Mouse (Mus musculus): ENCODE results near the gene Ids. TPM values are rescaled to one million over a fixed set of nuclear protein-coding genes. Genes with fewer than 3 reads are reported as not detected.
A peak's percentile ranks its signal among the peaks of the same experiment; 100 is the strongest.
"Not testable (repeated sequence)": the region's sequence is repeated elsewhere in the genome, so short reads cannot be mapped to it uniquely, and the experiment has no call there.

Ids gene
- 19.6 and 19.8 TPM in 2 replicates for polyA plus RNA-seq (2014; fragmentation: Nextera tagmentation; extraction: Ambion mirVana)

GRCm38 (mm10) chrX:70364661-70365613 is at the start of gene Ids:
Gene Ids (minus strand): TSS chrX:70365084.
- peak; percentile 97 for ATAC-seq (ENCODE audit: low FRiP score)
- Histone ChIP-seq H3K4me2 (replicated peaks) (peak within 1 kb of the TSS; percentile 64), H3K4me3 (replicated peaks; ENCODE audit: low read length) (peak within 1 kb of the TSS; percentile 50), H3K9ac (peak within 1 kb of the TSS; percentile 64), H3K27me3 (ENCODE audit: control insufficient read depth, insufficient read depth, low read length) (no peaks in the 10 kb centered on the region), H3K9me3 (ENCODE audit: control insufficient read depth, low read length) (no peaks in the 10 kb centered on the region), H3K36me3 (replicated peaks; ENCODE audit: control insufficient read depth, insufficient read depth) (peaks cover 9% of the 10 kb centered on the region), H3K4me1 (replicated peaks; ENCODE audit: control insufficient read depth, insufficient read depth, low read length) (no peaks in the 10 kb centered on the region; the same call in 1 of the 2 replicates), H3K27ac (peak within 1 kb of the TSS; percentile 79)
- DNase-seq (ENCODE audit: low spot score), result peak; percentile 82
- 18% methylated on average over 43 of the region's 45 CpGs for WGBS

- DNase-seq (ENCODE audit: low spot score); H3K9ac ChIP-seq; H3K9me3 ChIP-seq (ENCODE audit: control insufficient read depth, low read length); ATAC-seq (ENCODE audit: low FRiP score); H3K27me3 ChIP-seq (ENCODE audit: control insufficient read depth, insufficient read depth, low read length); H3K27ac ChIP-seq; H3K4me3 ChIP-seq (replicated peaks; ENCODE audit: low read length); H3K36me3 ChIP-seq (replicated peaks; ENCODE audit: control insufficient read depth, insufficient read depth); H3K4me2 ChIP-seq (replicated peaks); H3K4me1 ChIP-seq (replicated peaks; ENCODE audit: control insufficient read depth, insufficient read depth, low read length): not testable (repeated sequence)
Measured at GRCm38 (mm10) chrX:70392636-70393035, 27.8 kb upstream of the Ids start.

GRCm38 (mm10) chrX:70385962-70386351 is 21.1 kb upstream of the Ids start:
- DNase-seq (ENCODE audit: low spot score) (no peak), ATAC-seq (ENCODE audit: low FRiP score) (peak; percentile 67)
- H3K4me3 ChIP-seq (replicated peaks; ENCODE audit: low read length), result peak overlapping the region; percentile 44
- peak overlapping the region; percentile 49 for H3K4me2 ChIP-seq (replicated peaks)
- 15% methylated on average over 11 of the region's 11 CpGs for WGBS
- H3K9ac ChIP-seq, result peak overlapping the region; percentile 53
- H3K36me3 ChIP-seq (replicated peaks; ENCODE audit: control insufficient read depth, insufficient read depth), result no peaks in the 10 kb centered on the region
- H3K9me3 ChIP-seq (ENCODE audit: control insufficient read depth, low read length), result no peaks in the 10 kb centered on the region
- H3K4me1 ChIP-seq (replicated peaks; ENCODE audit: control insufficient read depth, insufficient read depth, low read length), result no peaks in the 10 kb centered on the region
- H3K27ac ChIP-seq, result peak overlapping the region; percentile 78
- no peaks in the 10 kb centered on the region for H3K27me3 ChIP-seq (ENCODE audit: control insufficient read depth, insufficient read depth, low read length)

- peak within 1 kb of the TSS; percentile 78 for H3K27ac ChIP-seq
- WGBS, result 17% methylated on average over 22 of the region's 22 CpGs
- peak; percentile 82 for DNase-seq (ENCODE audit: low spot score)
- H3K4me3 ChIP-seq (replicated peaks; ENCODE audit: low read length), result peak within 1 kb of the TSS; percentile 44
- peak within 1 kb of the TSS; percentile 53 for H3K9ac ChIP-seq
- peak; percentile 94 for ATAC-seq (ENCODE audit: low FRiP score)
- H3K36me3 ChIP-seq (replicated peaks; ENCODE audit: control insufficient read depth, insufficient read depth), result no peaks in the 10 kb centered on the region
- H3K4me1 ChIP-seq (replicated peaks; ENCODE audit: control insufficient read depth, insufficient read depth, low read length), result no peaks in the 10 kb centered on the region
- peak within 1 kb of the TSS; percentile 49 for H3K4me2 ChIP-seq (replicated peaks)
- H3K27me3 ChIP-seq (ENCODE audit: control insufficient read depth, insufficient read depth, low read length), result no peaks in the 10 kb centered on the region
- H3K9me3 ChIP-seq (ENCODE audit: control insufficient read depth, low read length), result no peaks in the 10 kb centered on the region
Measured at GRCm38 (mm10) chrX:70385276-70385961, 20.5 kb upstream of the Ids start, which contains the start of gene 1110012L19Rik. Gene 1110012L19Rik (plus strand): TSS chrX:70385877.

GRCm38 (mm10) chrX:70384917-70385275 is 20.0 kb upstream of the Ids start:
- ATAC-seq (ENCODE audit: low FRiP score) (peak; percentile 36), DNase-seq (ENCODE audit: low spot score) (no peak)
- 55% methylated on average over 3 of the region's 3 CpGs for WGBS
- Histone ChIP-seq H3K27me3 (ENCODE audit: control insufficient read depth, insufficient read depth, low read length) (no peaks in the 10 kb centered on the region), H3K4me2 (replicated peaks) (peak overlapping the region; percentile 49), H3K27ac (no peak overlapping the region), H3K9ac (peak overlapping the region; percentile 53), H3K4me3 (replicated peaks; ENCODE audit: low read length) (peak overlapping the region; percentile 44), H3K4me1 (replicated peaks; ENCODE audit: control insufficient read depth, insufficient read depth, low read length) (no peaks in the 10 kb centered on the region), H3K36me3 (replicated peaks; ENCODE audit: control insufficient read depth, insufficient read depth) (no peaks in the 10 kb centered on the region), H3K9me3 (ENCODE audit: control insufficient read depth, low read length) (no peaks in the 10 kb centered on the region)

- H3K9ac ChIP-seq; H3K4me3 ChIP-seq (replicated peaks; ENCODE audit: low read length); H3K4me1 ChIP-seq (replicated peaks; ENCODE audit: control insufficient read depth, insufficient read depth, low read length); DNase-seq (ENCODE audit: low spot score); H3K27ac ChIP-seq; H3K4me2 ChIP-seq (replicated peaks); H3K36me3 ChIP-seq (replicated peaks; ENCODE audit: control insufficient read depth, insufficient read depth); H3K27me3 ChIP-seq (ENCODE audit: control insufficient read depth, insufficient read depth, low read length); H3K9me3 ChIP-seq (ENCODE audit: control insufficient read depth, low read length): not testable (repeated sequence)
- peak; percentile 70; the same call in 1 of the 2 replicates for ATAC-seq (ENCODE audit: low FRiP score)
- 62% methylated on average over 5 of the region's 6 CpGs for WGBS
Measured at GRCm38 (mm10) chrX:70374469-70375110, 9.7 kb upstream of the Ids start.

- not testable (repeated sequence) for H3K4me3 ChIP-seq (replicated peaks; ENCODE audit: low read length); H3K4me2 ChIP-seq (replicated peaks); H3K36me3 ChIP-seq (replicated peaks; ENCODE audit: control insufficient read depth, insufficient read depth); H3K4me1 ChIP-seq (replicated peaks; ENCODE audit: control insufficient read depth, insufficient read depth, low read length); H3K27ac ChIP-seq; H3K9me3 ChIP-seq (ENCODE audit: control insufficient read depth, low read length); DNase-seq (ENCODE audit: low spot score); H3K9ac ChIP-seq; H3K27me3 ChIP-seq (ENCODE audit: control insufficient read depth, insufficient read depth, low read length); ATAC-seq (ENCODE audit: low FRiP score)
- 22% methylated on average over 1 of the region's 6 CpGs for WGBS
Measured at GRCm38 (mm10) chrX:70369758-70370157, 4.9 kb upstream of the Ids start.

- no peak for DNase-seq (ENCODE audit: low spot score)
- H3K36me3 ChIP-seq (replicated peaks; ENCODE audit: control insufficient read depth, insufficient read depth), result peaks cover 16% of the 10 kb centered on the region
- H3K4me3 ChIP-seq (replicated peaks; ENCODE audit: low read length), result peak overlapping the region; percentile 50
- H3K9ac ChIP-seq, result peak overlapping the region; percentile 64
- H3K9me3 ChIP-seq (ENCODE audit: control insufficient read depth, low read length), result no peaks in the 10 kb centered on the region
- no peak for ATAC-seq (ENCODE audit: low FRiP score)
- no peaks in the 10 kb centered on the region; the same call in 1 of the 2 replicates for H3K4me1 ChIP-seq (replicated peaks; ENCODE audit: control insufficient read depth, insufficient read depth, low read length)
- H3K27ac ChIP-seq, result peak overlapping the region; percentile 54; the same call in 1 of the 2 replicates
- 48% methylated on average over 1 of the region's 1 CpGs for WGBS
- peak overlapping the region; percentile 64 for H3K4me2 ChIP-seq (replicated peaks)
- H3K27me3 ChIP-seq (ENCODE audit: control insufficient read depth, insufficient read depth, low read length), result no peaks in the 10 kb centered on the region
Measured at GRCm38 (mm10) chrX:70364202-70364601, 682 bp downstream of the Ids start.

GRCm38 (mm10) chrX:70363446-70363845 is 1.4 kb downstream of the Ids start:
- peaks cover 23% of the 10 kb centered on the region for H3K36me3 ChIP-seq (replicated peaks; ENCODE audit: control insufficient read depth, insufficient read depth)
- 0 out of 2 replicates have a peak overlapping the region, but pooled peaks have one; percentile 54 for H3K27ac ChIP-seq
- peak overlapping the region; percentile 64 for H3K9ac ChIP-seq
- H3K4me2 ChIP-seq (replicated peaks), result peak overlapping the region; percentile 64
- DNase-seq (ENCODE audit: low spot score), result no peak
- H3K4me3 ChIP-seq (replicated peaks; ENCODE audit: low read length), result peak overlapping the region; percentile 50
- 82% methylated on average over 5 of the region's 5 CpGs for WGBS
- H3K27me3 ChIP-seq (ENCODE audit: control insufficient read depth, insufficient read depth, low read length), result no peaks in the 10 kb centered on the region
- H3K9me3 ChIP-seq (ENCODE audit: control insufficient read depth, low read length), result no peaks in the 10 kb centered on the region
- no peaks in the 10 kb centered on the region; the same call in 1 of the 2 replicates for H3K4me1 ChIP-seq (replicated peaks; ENCODE audit: control insufficient read depth, insufficient read depth, low read length)
- ATAC-seq (ENCODE audit: low FRiP score), result no peak
